Mouse (Mus musculus) small intestine, adult 2 months (tissue): ENCODE measurements around the gene Lrrc8d. TPM values are rescaled to one million over a fixed set of nuclear protein-coding genes. Genes with fewer than 3 reads are reported as not detected.

Experiments used
- H3K27ac ChIP-seq: fragments of 200-500 bp; 2 replicates; pipeline ENCODE4 v1.5.1; 2012; ENCODE audit warnings: low read depth, low read length, control low read depth, inconsistent platforms; ENCODE audit not compliant: insufficient read depth
- H3K27me3 ChIP-seq: fragments of 200-500 bp; 2 replicates; pipeline ENCODE4 v1.6.1; 2012; ENCODE audit warnings: mild to moderate bottlenecking, moderate library complexity, low read length, inconsistent platforms; ENCODE audit not compliant: control insufficient read depth, insufficient read depth
- H3K36me3 ChIP-seq: fragments of 200-500 bp; 2 replicates; pipeline ENCODE4 v1.6.1; 2012; ENCODE audit warnings: mild to moderate bottlenecking, low read length, control low read depth, inconsistent platforms; ENCODE audit not compliant: control insufficient read depth, insufficient read depth
- H3K4me1 ChIP-seq: fragments of 200-500 bp; 2 replicates; pipeline ENCODE4 v1.6.1; 2012; ENCODE audit warnings: low read length, inconsistent platforms, mixed read lengths; ENCODE audit not compliant: control insufficient read depth, insufficient read depth, insufficient read length
- H3K4me3 ChIP-seq: fragments of 200-500 bp; 2 replicates; pipeline ENCODE4 v1.5.1; 2012; ENCODE audit warnings: low read depth, mild to moderate bottlenecking, control low read depth, inconsistent platforms, low read length, moderate library complexity
- CTCF ChIP-seq: fragments of 200-500 bp; IDR thresholded peaks from 2 replicates; pipeline ENCODE4 v1.5.1; 2012; ENCODE audit warnings: low read depth, mild to moderate bottlenecking, control low read depth, inconsistent platforms, low read length, moderate library complexity, mixed read lengths; ENCODE audit not compliant: insufficient replicate concordance, insufficient read length; ENCODE audit errors: extremely low read depth
- POLR2A ChIP-seq: fragments of 200-500 bp; IDR thresholded peaks from 2 replicates; pipeline ENCODE4 v1.6.1; 2012; ENCODE audit warnings: low read depth, mild to moderate bottlenecking, control low read depth, inconsistent platforms, low read length, moderate library complexity
- WGBS: fragments of 180-500 bp; shearing (Covaris S2); methylation state at CpG from one replicate; pipeline ENCODE4 v1.1.7; 2018; 5-methylcytosine and 5-hydroxymethylcytosine counted together
- polyA plus RNA-seq: library from polyadenylated mRNA; depleted of rRNA; stranded (reverse); fragments of >200 nt; gene quantifications from 2 replicates; pipeline ENCODE4 v1.2.3, GENCODE M21; 2012; rRNA removed

Gene Lrrc8d
- polyA plus RNA-seq, 1 experiment = 16.6 TPM

GRCm38 (mm10) chr5:105872916-105873315 lies 173.1 kb downstream of the Lrrc8d start:
- Histone ChIP-seq H3K4me3 (no peak overlapping the region), H3K4me1 (peaks cover 9% of the 10 kb centered on the region; the same call in 1 of the 2 replicates), H3K27ac (no peak overlapping the region), H3K27me3 (no peaks in the 10 kb centered on the region), H3K36me3 (no peaks in the 10 kb centered on the region)
- TF ChIP-seq POLR2A = no peak
- no peak for TF ChIP-seq CTCF
- 19% methylated on average over 7 of the region's 7 CpGs for WGBS

- Histone ChIP-seq H3K27me3 (no peaks in the 10 kb centered on the region), H3K4me3 (no peak overlapping the region), H3K4me1 (peaks cover 9% of the 10 kb centered on the region; the same call in 1 of the 2 replicates), H3K27ac (no peak overlapping the region), H3K36me3 (no peaks in the 10 kb centered on the region)
- TF ChIP-seq POLR2A (no peak), CTCF (no peak)
- WGBS = 40% methylated on average over 3 of the region's 3 CpGs
Measured at GRCm38 (mm10) chr5:105873774-105874173, 174.0 kb downstream of the Lrrc8d start.

GRCm38 (mm10) chr5:105874476-105874875 lies 174.7 kb downstream of the Lrrc8d start:
- Histone ChIP-seq H3K36me3 (no peaks in the 10 kb centered on the region), H3K4me3 (no peak overlapping the region), H3K27ac (no peak overlapping the region), H3K27me3 (no peaks in the 10 kb centered on the region), H3K4me1 (peaks cover 9% of the 10 kb centered on the region; the same call in 1 of the 2 replicates)
- 96% methylated on average over 11 of the region's 11 CpGs for WGBS
- TF ChIP-seq CTCF = no peak

DNA sequence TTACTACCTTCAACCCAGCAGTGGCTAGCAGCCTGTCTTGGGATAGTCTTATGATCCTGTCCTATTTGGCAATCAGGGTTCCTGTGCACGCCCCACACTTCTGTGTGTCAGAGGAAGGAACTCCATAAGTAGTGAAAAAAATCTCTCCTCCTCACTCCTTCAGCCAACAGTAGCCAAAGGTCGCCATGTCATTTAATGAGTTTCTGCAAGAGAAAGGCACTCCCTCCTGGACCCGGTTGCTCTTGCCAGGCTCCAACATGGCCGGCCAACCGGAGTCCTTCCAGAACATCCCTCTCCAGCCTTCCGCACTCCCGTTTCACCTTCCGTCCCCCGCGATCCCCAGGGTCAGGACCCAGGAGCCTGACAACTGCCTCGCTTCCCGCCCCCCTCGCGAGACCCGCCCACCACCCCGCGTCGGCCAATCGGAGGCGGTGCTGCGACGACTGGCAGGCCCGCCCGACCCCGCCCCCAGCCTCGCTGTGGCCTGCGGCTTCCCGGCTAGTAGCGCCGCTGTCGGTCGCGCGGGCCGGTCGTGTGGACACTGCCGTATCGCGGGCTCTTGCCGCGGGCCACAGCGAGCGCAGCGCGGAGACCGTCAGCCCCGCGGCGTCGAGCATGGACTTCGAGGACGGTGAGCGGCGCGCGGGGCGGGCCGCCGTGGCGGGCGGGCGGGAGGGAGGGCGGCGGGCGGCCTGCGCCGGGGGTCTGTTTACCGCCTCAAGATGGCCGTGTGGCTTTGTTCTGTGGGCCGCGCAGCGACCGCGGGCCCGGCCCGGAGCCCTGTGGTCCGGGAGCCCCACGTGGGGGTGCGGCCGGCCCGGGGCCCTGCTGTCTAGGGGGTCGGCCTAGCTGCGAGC lies 176.5 kb downstream of the Lrrc8d start, which contains the start of gene Zfp326:
Zfp326 (plus strand) TSS at position 498 of the 857 bp plus-strand sequence.
- Histone ChIP-seq H3K27ac (peak within 1 kb of the TSS; percentile 74), H3K36me3 (no peaks in the 10 kb centered on the region), H3K4me3 (peak within 1 kb of the TSS; percentile 89), H3K27me3 (no peaks in the 10 kb centered on the region), H3K4me1 (peaks cover 9% of the 10 kb centered on the region; the same call in 1 of the 2 replicates)
- under 1% methylated on average over 76 of the region's 83 CpGs for WGBS
- no peak for TF ChIP-seq CTCF
- peak; percentile 88 for TF ChIP-seq POLR2A

GRCm38 (mm10) chr5:105876925-105877774 lies 177.4 kb downstream of the Lrrc8d start:
- Histone ChIP-seq H3K36me3 (peaks cover under 1% of the 10 kb centered on the region; the same call in 1 of the 2 replicates), H3K4me1 (peaks cover 9% of the 10 kb centered on the region; the same call in 1 of the 2 replicates), H3K27me3 (no peaks in the 10 kb centered on the region), H3K27ac (0 out of 2 replicates have a peak overlapping the region, but pooled peaks have one; percentile 3), H3K4me3 (peak overlapping the region; percentile 89)
- under 1% methylated on average over 46 of the region's 46 CpGs for WGBS
- TF ChIP-seq POLR2A (no peak), CTCF (no peak)

Other genes with a start within 250 kb of the Lrrc8d start
- 5.1 and 7.6 TPM in 2 replicates for gene Lrrc8c, start 180.6 kb upstream of the Lrrc8d start, polyA plus RNA-seq
- gene Zfp326, start 176.6 kb downstream of the Lrrc8d start, polyA plus RNA-seq = 2.3 and 6.6 TPM in 2 replicates